Mouse (Mus musculus) gastrocnemius, adult 8-10 months (tissue): Measurements from ENCODE around the gene Lmbrd1. TPM values are rescaled to one million over a fixed set of nuclear protein-coding genes. Genes with fewer than 3 reads are reported as not detected.
"Not testable (repeated sequence)": the region's sequence is repeated elsewhere in the genome, so short reads cannot be mapped to it uniquely, and the experiment has no call there.

Experiments
- DNase-seq, 2 experiments: peaks; one replicate each; pipeline ENCODE4 v3.0.0; 2022; ENCODE audit warnings: low spot score in 2 of 2
- total RNA-seq, 4 experiments: library from RNA; stranded (reverse); gene quantifications; 2 replicates each; pipeline ENCODE4 v1.2.4; 2022

The Lmbrd1 gene
- total RNA-seq: 10 to 100 TPM; 27.3 to 37.2 (median 31.5) TPM

DNA sequence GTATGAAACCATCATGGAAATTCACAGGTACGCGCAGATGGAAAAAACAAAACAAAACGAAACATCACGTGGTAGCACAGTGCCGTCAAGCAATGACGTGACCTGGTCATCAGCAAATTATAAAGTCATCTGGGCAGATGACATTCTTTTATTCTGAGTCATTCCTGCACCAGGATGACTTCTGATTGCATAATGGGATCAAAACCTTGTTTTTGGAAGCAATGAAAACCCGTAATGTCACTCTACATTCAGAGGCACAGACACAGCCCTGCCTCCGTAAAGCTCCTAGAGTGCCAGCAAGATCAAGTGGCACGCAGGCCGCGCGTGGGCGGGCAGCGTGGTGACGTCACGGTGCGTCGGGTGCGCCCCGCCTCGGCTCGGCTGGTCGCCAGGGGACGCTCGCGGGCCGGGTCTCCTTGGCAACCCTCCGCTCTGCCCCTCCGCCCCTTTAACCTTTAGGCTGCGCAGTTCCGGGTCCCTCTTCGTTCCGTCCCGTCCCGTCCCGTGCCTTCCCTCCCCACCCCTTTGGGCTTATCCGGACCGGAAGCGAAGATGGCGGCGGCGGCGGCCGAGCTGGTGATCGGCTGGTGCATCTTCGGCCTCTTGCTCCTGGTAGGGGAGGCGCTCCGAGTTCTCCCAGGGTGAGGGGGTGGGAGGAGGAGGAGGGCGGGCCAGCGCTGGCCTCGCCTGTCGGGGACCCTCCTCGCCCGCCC is at the start of gene Lmbrd1:
Gene Lmbrd1, plus strand, starts transcription at position 426 of the 713 bp plus-strand sequence.
- DNase-seq: peak; percentile 91 to 92

DNA sequence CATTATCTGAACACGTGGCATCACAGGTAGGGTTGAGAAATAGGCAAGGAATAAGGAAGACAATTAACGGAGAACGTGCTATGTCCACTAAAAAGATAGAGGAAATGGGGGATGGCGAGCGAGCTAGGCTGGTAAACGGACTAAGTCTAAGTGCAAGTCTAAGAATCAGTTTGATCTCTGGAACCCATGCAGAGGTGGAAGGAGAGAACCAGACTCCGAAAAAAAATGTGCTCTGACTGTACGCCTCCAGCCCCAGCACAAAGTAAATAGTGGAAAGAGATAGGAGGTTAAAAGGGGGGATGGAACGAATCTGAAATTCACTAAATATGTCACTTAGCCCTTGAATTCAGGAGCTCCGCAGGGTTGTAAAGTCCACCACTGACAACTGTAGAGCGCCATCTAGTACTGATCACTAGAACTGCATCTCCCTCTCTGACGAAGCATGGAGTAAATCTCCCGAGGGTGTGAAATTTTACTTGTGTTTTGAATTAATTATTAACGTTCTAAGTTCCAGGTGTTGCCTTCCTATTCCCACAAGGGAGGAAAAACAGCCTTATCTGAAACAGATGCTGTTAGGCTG is 44.8 kb upstream of the Lmbrd1 start:
- DNase-seq: no peak

DNA sequence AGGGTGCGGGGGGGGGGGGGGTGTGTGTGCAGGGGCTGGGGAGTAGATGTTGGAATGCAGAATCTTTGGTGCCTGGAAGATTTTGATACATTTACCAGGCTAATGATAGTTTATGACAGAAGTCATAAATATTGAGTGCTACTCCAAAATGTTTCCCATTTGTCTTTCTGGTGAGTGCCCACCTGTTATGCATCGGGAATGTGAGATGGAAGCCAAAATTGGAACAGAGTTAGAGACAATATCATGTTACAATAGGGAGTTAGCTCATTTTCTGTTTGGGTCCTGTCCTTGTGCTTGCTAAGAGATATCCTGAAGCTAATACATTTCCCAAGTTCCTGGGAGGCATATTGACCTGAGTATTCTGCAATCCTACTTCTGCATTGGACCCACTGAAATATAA is 28.3 kb upstream of the Lmbrd1 start:
- no peak for DNase-seq

DNA sequence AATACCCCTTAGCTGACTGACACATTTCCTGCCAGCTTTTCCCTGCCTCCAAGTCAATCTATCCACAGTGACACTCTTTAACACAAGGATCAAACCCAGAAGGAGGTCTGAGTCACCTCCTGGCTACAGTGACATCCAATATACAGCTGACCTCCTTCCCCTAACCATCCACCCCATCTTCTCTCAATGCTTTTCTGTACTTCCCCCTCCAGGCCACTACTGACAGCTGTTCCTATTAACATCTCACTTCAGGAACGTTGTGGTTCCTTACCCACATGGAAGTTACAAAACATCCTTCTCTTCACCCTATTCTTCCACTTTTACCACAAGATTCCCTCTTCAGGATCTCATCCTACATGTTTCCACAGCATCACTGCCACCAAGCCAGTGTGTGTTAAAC is 18.5 kb upstream of the Lmbrd1 start:
- DNase-seq: no peak

DNA sequence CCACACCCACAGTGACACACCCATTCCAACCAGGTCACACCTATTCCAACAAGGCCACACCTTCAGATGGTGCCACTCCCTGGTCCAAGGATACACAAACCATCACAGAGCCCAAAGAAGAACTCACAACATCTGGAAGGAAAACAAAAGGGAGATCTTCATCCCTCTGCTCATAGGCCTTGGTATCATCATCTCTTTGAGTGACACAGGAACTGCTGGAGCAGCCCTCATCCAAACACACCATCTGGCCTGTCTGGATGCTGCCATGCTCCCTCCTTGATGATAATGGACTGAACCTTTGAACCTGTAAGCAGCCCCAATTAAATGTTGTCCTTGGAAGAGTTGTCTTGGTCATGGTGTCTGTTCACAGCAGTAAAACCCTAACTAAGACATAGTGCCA is 17.8 kb upstream of the Lmbrd1 start:
- DNase-seq: not testable (repeated sequence)

DNA sequence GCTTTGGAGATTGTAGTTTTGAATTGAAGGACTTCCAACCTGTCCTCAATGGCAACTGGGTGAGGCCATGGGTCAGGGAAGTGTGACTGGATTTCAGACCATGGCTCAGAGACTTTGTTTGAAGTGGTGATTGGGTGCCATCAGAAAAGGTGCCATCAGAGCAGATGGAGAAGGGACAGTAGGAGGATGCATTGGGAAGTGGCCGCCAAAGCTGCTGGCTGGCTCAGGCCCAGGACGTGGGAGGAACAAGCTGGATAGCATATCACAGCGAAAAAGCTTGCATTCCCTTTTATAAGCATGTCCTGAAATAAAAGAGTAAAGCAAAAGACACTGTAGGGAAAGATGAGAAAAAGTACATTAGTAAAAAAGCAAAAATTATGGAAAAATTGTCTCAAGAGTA is 16.9 kb upstream of the Lmbrd1 start:
- no peak for DNase-seq

DNA sequence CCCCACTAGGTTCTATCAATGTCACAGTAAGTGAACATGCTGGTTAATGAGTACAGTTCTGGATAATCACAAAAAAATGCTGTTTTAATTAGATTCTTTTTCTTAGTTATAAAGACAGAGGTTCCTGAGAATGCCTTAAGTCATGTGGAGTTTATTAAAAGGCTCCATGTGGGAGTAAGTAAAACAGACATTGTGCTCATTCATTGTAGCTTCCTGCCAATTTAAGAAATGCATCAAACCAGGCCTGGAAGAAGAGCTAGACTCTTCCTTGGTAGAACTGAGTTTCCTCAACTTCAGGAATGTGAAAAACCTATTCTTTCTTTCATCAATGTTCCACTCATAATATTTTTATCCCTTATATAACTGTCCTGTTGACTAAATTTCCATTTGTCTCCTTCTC is 14.3 kb upstream of the Lmbrd1 start:
- no peak for DNase-seq

DNA sequence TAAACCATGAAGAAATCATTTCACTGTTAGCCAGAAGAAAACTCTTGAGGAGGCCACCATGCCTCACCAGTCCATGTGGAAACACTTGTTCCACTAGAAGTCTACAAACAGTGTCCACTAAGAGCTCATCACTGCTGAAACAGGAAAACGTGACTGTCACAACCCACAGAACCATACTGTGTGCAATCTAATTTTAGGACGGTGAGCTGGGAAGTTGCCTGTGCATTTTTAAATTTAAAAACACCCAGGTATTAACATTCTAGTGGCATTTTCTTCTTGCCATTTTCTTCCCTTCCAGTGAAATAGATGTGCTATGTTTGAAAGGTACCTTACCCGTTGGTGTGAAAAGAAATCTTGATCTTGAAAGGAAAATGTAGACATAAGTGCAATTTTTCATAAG is 5.2 kb upstream of the Lmbrd1 start:
- DNase-seq: no peak

DNA sequence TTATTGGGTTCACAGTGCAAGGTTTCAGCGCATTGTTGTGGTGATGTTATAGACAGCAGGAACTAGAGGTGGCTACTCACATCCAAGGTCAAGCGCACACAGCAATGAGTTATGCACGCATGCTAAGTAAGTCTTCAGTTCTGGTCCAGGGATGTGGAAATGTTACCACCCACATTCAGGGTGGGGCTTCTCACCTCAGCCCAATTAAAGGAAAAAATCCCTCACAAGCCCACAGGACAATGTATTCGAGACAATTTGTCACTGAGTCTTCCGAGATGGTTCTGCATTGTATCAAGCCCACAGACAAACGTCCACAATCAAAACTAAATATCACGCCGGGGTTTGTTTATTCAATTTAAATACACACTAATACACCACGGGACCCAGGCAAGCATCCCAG is 724 bp upstream of the Lmbrd1 start:
- DNase-seq: no peak

DNA sequence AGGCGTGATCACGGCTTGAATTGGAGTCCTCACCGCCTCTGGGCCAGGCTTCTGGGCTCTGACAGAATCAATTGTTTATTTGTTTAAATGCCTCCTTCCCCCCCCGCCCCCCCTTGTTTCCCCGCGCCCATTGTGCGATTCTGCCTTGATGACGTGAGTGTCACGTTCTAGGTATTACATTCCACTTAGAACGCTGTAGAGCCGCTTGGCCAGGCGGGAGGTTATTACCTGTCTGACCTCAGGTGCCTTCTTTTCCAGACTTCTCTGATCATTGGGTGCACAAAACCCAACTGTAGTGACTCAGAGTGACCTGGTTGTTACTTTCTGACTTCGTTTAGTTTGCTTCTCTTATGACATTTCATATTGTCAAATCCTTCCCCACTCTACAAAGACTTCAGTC is 641 bp downstream of the Lmbrd1 start:
- no peak for DNase-seq

DNA sequence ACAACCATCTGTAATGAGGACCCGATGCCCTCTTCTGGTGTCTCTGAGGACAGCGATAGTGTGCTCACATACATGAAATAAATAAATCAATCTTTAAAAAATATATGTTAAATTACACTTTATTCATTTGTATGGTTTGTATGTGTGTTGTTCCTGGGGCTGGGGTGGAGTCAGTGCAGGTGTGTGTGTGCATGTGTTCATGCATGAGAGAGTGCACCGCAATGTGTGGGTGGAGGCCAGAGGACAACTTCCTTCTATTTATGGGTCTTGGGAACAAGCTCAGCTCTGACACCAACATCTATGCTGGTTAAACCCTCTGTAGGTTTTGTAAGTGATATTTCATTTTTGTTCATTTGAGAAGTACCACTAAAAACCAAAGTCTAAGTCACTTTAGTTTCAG is 2.6 kb downstream of the Lmbrd1 start:
- no peak for DNase-seq

DNA sequence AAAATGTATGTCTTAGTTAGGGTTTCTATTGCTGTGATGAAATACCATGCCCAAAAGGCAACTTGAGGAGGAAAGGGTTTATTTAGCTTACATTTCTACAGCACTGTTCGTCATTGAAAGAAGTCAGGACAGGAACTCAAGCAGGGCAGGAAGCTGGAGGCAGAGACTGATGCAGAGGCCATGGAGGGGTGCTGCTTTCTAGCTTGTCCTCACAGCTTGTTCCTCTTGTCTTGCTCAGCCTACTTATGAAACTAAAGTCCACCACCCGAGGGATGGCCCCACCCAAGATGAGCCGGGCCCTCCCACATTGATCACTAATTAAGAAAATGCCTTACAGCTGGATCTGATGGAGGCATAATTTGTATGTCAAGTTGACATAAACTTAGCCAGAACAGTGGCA is 3.5 kb downstream of the Lmbrd1 start:
- DNase-seq: no peak

DNA sequence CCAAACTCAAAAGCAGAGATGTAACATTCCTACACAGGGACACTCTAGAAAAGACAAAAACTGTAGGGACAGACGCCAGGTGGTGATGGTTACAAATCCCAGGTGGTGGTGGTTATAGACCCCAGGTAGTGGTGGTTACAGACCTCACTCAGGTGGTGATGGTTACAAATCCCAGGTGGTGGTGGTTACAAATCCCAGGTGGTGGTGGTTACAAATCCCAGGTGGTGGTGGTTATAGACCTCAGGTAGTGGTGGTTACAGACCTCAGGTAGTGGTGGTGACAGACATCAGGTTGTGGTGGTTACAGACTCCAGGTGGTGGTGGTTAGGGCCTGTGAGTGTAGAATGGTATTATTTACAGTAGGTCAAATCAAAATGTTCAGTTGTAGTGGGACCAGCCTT is 5.5 kb downstream of the Lmbrd1 start:
- no peak for DNase-seq

DNA sequence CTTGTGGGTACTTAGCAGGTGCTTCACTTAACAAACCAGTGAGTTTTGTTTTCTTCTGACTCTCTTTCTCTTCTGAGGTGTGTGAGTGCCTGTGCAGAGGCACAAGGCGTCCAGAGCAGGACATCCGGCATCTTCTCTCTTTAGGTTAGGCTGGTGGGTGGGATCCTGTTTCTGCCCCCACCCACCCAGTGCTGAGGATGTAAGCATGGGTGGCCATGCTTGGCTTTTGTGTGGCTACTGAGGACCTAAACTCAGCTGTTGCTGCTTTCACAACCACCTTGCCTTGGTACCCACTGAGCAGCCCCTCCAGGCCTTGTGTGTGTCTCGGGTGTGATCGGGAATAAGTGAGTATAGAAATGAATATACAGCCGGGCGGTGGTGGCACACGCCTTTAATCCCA is 7.2 kb downstream of the Lmbrd1 start:
- DNase-seq: no peak

DNA sequence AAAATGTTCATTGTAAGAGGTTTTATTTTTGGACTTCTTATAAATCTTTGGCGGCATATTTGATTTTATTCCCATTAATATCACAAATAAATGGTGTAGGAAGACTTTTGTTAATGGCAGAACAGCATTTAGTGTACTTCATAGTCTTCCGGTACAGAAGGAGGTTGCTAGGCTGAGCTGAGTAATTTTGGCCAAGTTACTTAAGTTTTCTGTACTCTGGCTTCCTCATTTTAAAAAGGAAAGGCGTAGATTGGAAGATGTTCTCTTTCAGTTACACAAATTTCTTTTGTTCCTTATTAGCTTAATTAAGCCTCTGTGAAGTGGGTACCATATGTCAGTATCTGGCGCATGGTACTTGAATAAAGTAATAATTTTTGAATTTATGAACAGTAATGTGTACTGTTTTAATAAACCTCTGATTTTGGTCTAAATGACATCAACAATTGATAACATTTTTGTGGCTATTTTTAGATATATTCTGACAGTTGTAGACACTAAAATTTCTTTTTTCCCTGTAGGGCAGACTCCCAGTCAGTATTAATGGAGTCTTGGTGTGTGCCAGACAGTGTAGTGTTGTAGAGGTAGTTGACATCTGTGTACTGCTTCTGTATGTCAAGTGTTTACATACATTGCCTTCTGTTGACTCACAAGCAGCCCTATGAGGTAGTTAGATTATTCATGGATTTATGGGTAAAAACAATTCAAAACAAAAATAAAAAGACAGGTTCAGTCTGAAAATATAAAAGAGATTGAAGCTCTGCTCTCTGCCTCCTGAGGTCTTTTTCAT is 8.0 kb downstream of the Lmbrd1 start:
- no peak for DNase-seq

DNA sequence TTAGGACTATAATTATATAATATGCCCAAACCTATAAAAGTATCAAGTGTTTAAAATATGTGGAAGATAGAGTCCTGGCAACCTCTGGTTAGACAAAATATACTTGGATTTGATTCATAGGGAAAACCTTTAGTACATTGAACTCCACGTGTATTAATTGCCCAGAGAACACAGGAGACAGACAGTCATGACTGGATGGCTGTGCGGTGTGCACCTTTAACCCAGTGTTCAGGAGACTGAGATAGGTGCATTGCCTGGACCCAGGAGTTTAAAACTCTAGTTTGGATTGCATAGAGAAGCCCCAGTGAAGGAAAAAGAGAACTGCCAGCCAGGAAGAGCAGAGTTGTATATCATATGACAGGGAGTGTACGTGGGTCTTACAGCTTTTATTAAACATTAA is 19.2 kb downstream of the Lmbrd1 start:
- no peak for DNase-seq

DNA sequence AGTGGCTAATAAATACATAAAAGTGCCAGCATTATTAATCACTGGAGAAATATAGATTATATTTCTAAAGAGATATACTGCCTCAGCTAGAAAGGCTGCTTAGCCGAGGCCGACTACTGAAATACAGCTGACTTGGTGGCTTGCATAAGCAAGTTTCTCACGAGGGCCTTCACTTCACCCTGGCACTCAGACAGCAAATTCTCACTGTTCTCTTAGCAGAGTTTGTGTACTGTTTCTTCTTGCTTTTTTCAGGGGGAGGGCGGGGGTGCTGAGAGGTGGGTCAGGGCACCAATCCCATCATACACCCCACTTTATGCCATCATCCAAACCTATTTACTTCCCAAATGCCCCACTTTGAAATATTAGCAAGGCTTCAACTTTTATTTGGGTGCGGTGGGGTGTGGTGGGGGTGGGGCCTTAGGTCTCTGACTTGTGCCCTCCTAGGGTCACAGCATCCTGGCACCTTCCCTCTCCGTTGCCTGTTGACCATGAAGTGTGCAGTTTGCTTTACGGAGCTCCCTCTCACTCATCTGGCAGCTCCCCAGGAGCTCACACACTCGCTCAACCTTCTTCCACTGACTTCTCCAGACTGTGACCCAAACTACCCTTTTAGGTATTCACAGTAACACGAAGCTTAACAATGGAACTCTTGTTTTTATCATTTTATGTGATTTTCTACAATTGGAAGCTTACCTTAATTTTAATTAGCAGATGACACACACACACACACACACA is 19.9 kb downstream of the Lmbrd1 start:
- no peak for DNase-seq

DNA sequence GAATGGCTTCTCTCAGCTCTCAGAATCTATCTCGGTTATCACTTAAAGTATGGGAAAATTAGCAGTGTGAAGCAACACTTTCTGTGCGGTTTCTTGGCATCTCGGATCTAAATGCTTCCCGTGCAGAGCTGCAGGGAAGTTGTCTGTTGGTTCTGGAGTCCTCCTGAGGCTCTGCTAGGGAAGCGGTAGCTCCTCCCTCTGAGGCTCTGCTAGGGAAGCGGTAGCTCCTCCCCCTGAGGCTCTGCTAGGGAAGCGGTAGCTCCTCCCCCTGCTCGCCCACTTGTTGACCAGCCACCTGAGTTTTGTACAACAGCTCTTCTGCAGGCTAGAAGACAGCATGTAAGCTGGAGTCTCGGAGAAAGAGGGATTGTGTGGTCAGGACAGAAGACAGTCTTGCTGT is 20.9 kb downstream of the Lmbrd1 start:
- DNase-seq: no peak

DNA sequence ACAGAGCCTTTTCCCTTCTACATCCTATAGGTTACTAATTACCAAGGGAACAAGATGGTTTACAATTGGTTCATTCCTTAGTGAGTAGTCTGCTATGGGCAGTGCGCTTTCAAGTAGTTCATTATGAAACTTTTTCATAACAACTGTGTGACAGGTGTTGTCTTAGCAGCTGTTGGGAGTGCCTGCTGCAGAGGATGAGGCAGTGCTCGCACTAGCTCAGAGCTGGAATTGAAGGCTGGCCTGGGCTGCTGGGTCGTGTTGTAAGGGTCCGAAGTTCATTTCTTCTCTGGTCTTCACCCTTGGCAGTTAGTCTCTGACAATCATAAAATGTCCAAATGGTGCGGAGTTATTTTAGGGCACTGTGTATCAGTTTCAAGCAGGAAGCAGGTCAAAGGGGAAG is 21.8 kb downstream of the Lmbrd1 start:
- DNase-seq: no peak

DNA sequence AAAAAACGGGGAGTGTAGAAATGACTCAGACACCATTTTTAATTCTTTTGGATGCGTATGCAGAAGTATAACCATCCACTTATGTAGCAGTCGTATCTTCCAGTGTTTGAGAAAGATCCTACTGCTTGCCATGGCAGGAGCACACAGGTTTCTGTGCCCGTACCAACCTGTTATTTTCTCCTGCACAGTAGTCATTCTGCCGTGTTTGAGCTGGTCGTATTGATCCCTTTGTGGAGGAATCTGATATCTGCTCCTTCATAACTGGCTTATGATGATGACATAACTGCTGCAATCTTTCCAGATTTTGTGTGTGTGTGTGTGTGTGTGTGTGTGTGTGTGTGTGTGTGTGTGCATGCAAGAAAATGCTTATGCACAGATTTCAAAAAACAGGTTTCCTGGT is 25.4 kb downstream of the Lmbrd1 start:
- DNase-seq: no peak

DNA sequence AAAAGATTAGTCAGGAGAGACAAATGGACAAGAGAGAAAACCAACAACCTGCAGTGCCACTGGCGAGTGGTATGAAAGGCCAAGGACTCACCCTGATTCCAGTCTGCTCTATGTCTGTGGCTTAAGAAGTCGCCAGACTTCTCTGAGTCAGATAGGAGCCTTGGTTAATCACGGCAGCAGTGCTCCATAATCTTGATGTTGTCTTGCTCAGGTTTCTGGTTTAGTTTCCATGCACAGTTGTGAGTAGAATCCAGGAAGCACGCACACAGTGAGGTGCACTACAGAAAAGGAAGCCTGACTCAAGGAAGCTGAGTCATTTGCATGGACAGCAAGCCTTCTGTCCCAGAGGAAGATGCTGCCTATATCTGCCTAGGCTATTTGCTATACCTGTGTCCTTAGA is 37.9 kb downstream of the Lmbrd1 start:
- no peak for DNase-seq

DNA sequence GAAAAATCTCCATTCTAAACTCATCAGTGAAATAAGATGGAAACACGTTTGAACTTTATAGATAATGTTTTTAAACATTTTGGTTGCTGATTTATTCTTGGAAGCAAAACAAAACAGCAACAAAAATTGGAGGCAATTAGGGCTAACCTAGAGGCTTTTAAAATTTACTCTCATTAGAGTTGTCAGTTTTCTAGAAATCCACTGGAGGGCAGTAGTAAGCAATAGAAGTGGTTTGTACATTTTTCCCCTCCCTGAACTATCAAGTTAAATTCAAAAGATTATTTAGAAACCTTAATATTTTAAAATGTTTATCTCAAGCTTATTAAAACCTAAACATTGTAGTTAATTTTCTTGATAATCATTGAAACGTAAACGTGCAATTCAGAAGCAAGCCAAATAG is 41.2 kb downstream of the Lmbrd1 start:
- DNase-seq: no peak
